Mouse (Mus musculus) CH12.LX (cell line): ENCODE results near the gene Baz2b. TPM values are rescaled to one million over a fixed set of nuclear protein-coding genes. Genes with fewer than 3 reads are reported as not detected.
A peak's percentile ranks its signal among the peaks of the same experiment; 100 is the strongest.

ENCODE experiments used
- DNase-seq: peaks from one replicate; pipeline ENCODE4 v3.0.0-alpha.2; 2013; ENCODE audit errors: extremely low read depth
- H3K27ac ChIP-seq: 2 replicates; pipeline ENCODE4 v1.5.1; 2012; ENCODE audit warnings: low read depth, mild to moderate bottlenecking, control low read depth, moderate library complexity; ENCODE audit not compliant: insufficient read depth
- H3K27me3 ChIP-seq: replicated peaks from 2 replicates; pipeline ENCODE3; 2012; ENCODE audit warnings: inconsistent platforms
- H3K36me3 ChIP-seq, 2 experiments: replicated peaks in 1 of 2; 2 replicates each; pipeline versions ENCODE3 to v1.6.1; 2012; ENCODE audit warnings: inconsistent platforms in 1 of 2, low read length in 1 of 2, mild to moderate bottlenecking in 1 of 2, mixed read lengths in 1 of 2, moderate library complexity in 1 of 2; ENCODE audit not compliant: control insufficient read depth in 1 of 2, insufficient read depth in 1 of 2
- H3K4me1 ChIP-seq, 2 experiments: 2 replicates each; pipeline ENCODE4 v1.6.1; 2012; ENCODE audit warnings: inconsistent platforms in 1 of 2, moderate library complexity in 1 of 2; ENCODE audit not compliant: insufficient read depth in 2 of 2, control insufficient read depth in 1 of 2
- H3K4me2 ChIP-seq: 2 replicates; pipeline ENCODE4 v1.6.1; 2012; ENCODE audit warnings: low read depth, mild to moderate bottlenecking, control low read depth; ENCODE audit not compliant: poor library complexity, insufficient read depth, severe bottlenecking
- H3K4me3 ChIP-seq, 3 experiments: fragments of 150-350 bp in 1 of 3; sonication (generic) in 1 of 3; replicated peaks in 1 of 3; 2 replicates each; pipeline versions ENCODE3 to v1.5.1; 2011 to 2012; ENCODE audit warnings: low read depth in 2 of 3, low read length in 2 of 3, mild to moderate bottlenecking in 2 of 3, moderate library complexity in 2 of 3, control low read depth in 1 of 3, improper control_type of control experiment in 1 of 3, inconsistent platforms in 1 of 3, mixed read lengths in 1 of 3; ENCODE audit not compliant: poor library complexity in 1 of 3
- H3K79me2 ChIP-seq: replicated peaks from 2 replicates; pipeline ENCODE4 v1.6.1; 2012; ENCODE audit warnings: mild to moderate bottlenecking, moderate library complexity; ENCODE audit not compliant: control insufficient read depth, poor library complexity, insufficient read depth, severe bottlenecking; ENCODE audit errors: extremely low read depth
- H3K9ac ChIP-seq: 2 replicates; pipeline ENCODE4 v1.6.1; 2012; ENCODE audit warnings: low read depth, mild to moderate bottlenecking, control low read depth, moderate library complexity; ENCODE audit not compliant: insufficient read depth
- H3K9me3 ChIP-seq: replicated peaks from 2 replicates; pipeline ENCODE3; 2012; ENCODE audit warnings: low read length, inconsistent platforms, mixed read lengths
- ELF1 ChIP-seq: IDR thresholded peaks from 2 replicates; pipeline ENCODE4 v1.6.1; 2014; ENCODE audit warnings: low read depth, mild to moderate bottlenecking, inconsistent platforms, low read length, improper control_type of control experiment
- EP300 ChIP-seq: IDR thresholded peaks from 2 replicates; pipeline ENCODE4 v1.6.1; 2011; ENCODE audit warnings: low read length, improper control_type of control experiment
- ETS1 ChIP-seq: conservative IDR thresholded peaks from 2 replicates; pipeline ENCODE4 v1.6.1; 2012; ENCODE audit warnings: low read depth, mild to moderate bottlenecking, inconsistent platforms, low read length, improper control_type of control experiment, moderate library complexity
- GABPA ChIP-seq: IDR thresholded peaks from 2 replicates; pipeline ENCODE4 v1.6.1; 2012; ENCODE audit warnings: low read depth, low read length, improper control_type of control experiment, inconsistent platforms; ENCODE audit not compliant: insufficient replicate concordance
- JUN ChIP-seq: IDR thresholded peaks from 2 replicates; pipeline ENCODE4 v1.6.1; 2011; ENCODE audit warnings: low read depth, mild to moderate bottlenecking, low read length, improper control_type of control experiment, moderate library complexity; ENCODE audit not compliant: insufficient read depth
- KAT2A ChIP-seq: IDR thresholded peaks from 2 replicates; pipeline ENCODE4 v1.6.1; 2012; ENCODE audit warnings: low read length, improper control_type of control experiment, inconsistent platforms; ENCODE audit not compliant: insufficient replicate concordance
- MAFK ChIP-seq: IDR thresholded peaks from 2 replicates; pipeline ENCODE4 v1.6.1; 2011; ENCODE audit warnings: low read length, improper control_type of control experiment; ENCODE audit not compliant: insufficient replicate concordance
- MAZ ChIP-seq: IDR thresholded peaks from 2 replicates; pipeline ENCODE4 v1.6.1; 2012; ENCODE audit warnings: low read depth, mild to moderate bottlenecking, inconsistent platforms, low read length, improper control_type of control experiment, moderate library complexity
- MXI1 ChIP-seq: IDR thresholded peaks from 2 replicates; pipeline ENCODE4 v1.6.1; 2011; ENCODE audit warnings: mild to moderate bottlenecking, low read depth, low read length, improper control_type of control experiment
- NELFE ChIP-seq: IDR thresholded peaks from 2 replicates; pipeline ENCODE4 v1.6.1; 2011; ENCODE audit warnings: low read depth, low read length, improper control_type of control experiment
- PAX5 ChIP-seq: IDR thresholded peaks from 2 replicates; pipeline ENCODE4 v1.6.1; 2012; ENCODE audit warnings: low read length, inconsistent platforms, mixed read lengths
- POLR2AphosphoS2 ChIP-seq: IDR thresholded peaks from 2 replicates; pipeline ENCODE4 v1.6.1; 2011; ENCODE audit warnings: low read depth, low read length, improper control_type of control experiment
- RAD21 ChIP-seq: IDR thresholded peaks from 2 replicates; pipeline ENCODE4 v1.6.1; 2011; ENCODE audit warnings: low read depth, mild to moderate bottlenecking, low read length, improper control_type of control experiment, moderate library complexity
- RCOR1 ChIP-seq: conservative IDR thresholded peaks from 2 replicates; pipeline ENCODE4 v1.6.1; 2012; ENCODE audit warnings: low read depth, mild to moderate bottlenecking, inconsistent platforms, low read length, improper control_type of control experiment
- SIN3A ChIP-seq: IDR thresholded peaks from 2 replicates; pipeline ENCODE4 v1.6.1; 2012; ENCODE audit warnings: low read length, improper control_type of control experiment, inconsistent platforms
- SMC3 ChIP-seq: IDR thresholded peaks from 2 replicates; pipeline ENCODE4 v1.6.1; 2011; ENCODE audit warnings: low read depth, low read length, improper control_type of control experiment
- TCF12 ChIP-seq: IDR thresholded peaks from 2 replicates; pipeline ENCODE4 v1.6.1; 2014; ENCODE audit warnings: low read depth, mild to moderate bottlenecking, inconsistent platforms, low read length, improper control_type of control experiment
- ZNF384 ChIP-seq: IDR thresholded peaks from 2 replicates; pipeline ENCODE4 v1.6.1; 2012; ENCODE audit warnings: low read depth, low read length, improper control_type of control experiment, inconsistent platforms
- dilution Hi-C: fragments of 300-500 bp; cut with MboI; formaldehyde crosslinking; loops from 2 replicates; pipeline ENCODE4 v1.14.3; 2020; ENCODE audit warnings: low sequenced_read_pairs; ENCODE audit not compliant: extremely low pct_unique_long_range_greater_than_20kb, extremely low pct_ligation_motif_present
- in situ Hi-C: fragments of 300-500 bp; cut with MboI; formaldehyde crosslinking; loops from 3 replicates; pipeline ENCODE4 v1.14.3; 2019; ENCODE audit warnings: low sequenced_read_pairs, low pct_ligation_motif_present, low pct_unique_long_range_greater_than_20kb, mixed read lengths
- polyA plus RNA-seq: library from polyadenylated mRNA; unstranded; fragments of >175 nt; gene quantifications from 2 replicates; pipeline ENCODE4 v1.2.1, GENCODE M21; 2012; ENCODE audit warnings: low read depth; ENCODE audit not compliant: insufficient read length
- total RNA-seq, 2 experiments: library from RNA; depleted of rRNA; stranded (reverse); fragments of 300-350 nt in 1 of 2; fragments of >200 nt in 1 of 2; gene quantifications; 2 replicates each; pipeline ENCODE4 v1.2.3; 2012 to 2014

Baz2b gene
- total and polyA plus RNA-seq, 3 experiments = 17.3 to 36.3 (median 31.9) TPM

- in situ Hi-C loops = no loop called here
These were observed 247.1 kb downstream of the Baz2b start for GRCm38 (mm10) chr2:59962579-59962978.

GRCm38 (mm10) chr2:59960495-59960772 is 249.2 kb downstream of the Baz2b start:
- Histone ChIP-seq H3K27ac (peak overlapping the region; percentile 91), H3K9ac (peak overlapping the region; percentile 69), H3K4me2 (peak overlapping the region; percentile 98), H3K4me3 (peak overlapping the region in 2 of 3 experiments; percentile 2 to 21), H3K27me3 (no peaks in the 10 kb centered on the region), H3K4me1 (peaks cover 8 to 66% of the 10 kb centered on the region in 2 experiments), H3K36me3 (peaks cover 26 to 45% of the 10 kb centered on the region in 2 experiments), H3K79me2 (0 out of 2 replicates have a peak, but pooled peaks cover 8% of the 10 kb centered on the region), H3K9me3 (no peaks in the 10 kb centered on the region)
- dilution Hi-C loops (no loop called here), in situ Hi-C loops (no loop called here)
- no peak for DNase-seq
- peak; percentile 10; the same call in 1 of the 2 replicates for TF ChIP-seq NELFE
- TF ChIP-seq ZNF384 = peak; percentile 88
- TF ChIP-seq GABPA = no peak
- TF ChIP-seq EP300 = peak; percentile 9
- no peak; the same call in 1 of the 2 replicates for TF ChIP-seq JUN
- 0 out of 2 replicates have a peak, but pooled peaks have one; percentile 12 for TF ChIP-seq KAT2A
- peak; percentile 44; the same call in 1 of the 2 replicates for TF ChIP-seq MXI1
- TF ChIP-seq ELF1 = 0 out of 2 replicates have a peak, but pooled peaks have one; percentile 1
- TF ChIP-seq SIN3A = peak; percentile 52; the same call in 1 of the 2 replicates
- no peak for TF ChIP-seq SMC3
- TF ChIP-seq MAZ = peak; percentile 65; the same call in 1 of the 2 replicates

More at GRCm38 (mm10) chr2:59962579-59962978, 247.1 kb downstream of the Baz2b start:
- no peaks in the 10 kb centered on the region for H3K9me3 ChIP-seq
- H3K4me3 ChIP-seq = no peak overlapping the region
- DNase-seq = no peak
- no peak overlapping the region for H3K4me2 ChIP-seq
- TF ChIP-seq RAD21 (no peak), POLR2AphosphoS2 (no peak), MAZ (no peak), RCOR1 (no peak), PAX5 (no peak), NELFE (no peak), ETS1 (no peak), MAFK (no peak), ELF1 (no peak), TCF12 (no peak)
- TF ChIP-seq, all 38 proteins: peak for 0
- no peak overlapping the region for H3K27ac ChIP-seq
- peaks cover 19 to 40% of the 10 kb centered on the region in 2 experiments for H3K36me3 ChIP-seq
- H3K4me1 ChIP-seq = peaks cover 11 to 70% of the 10 kb centered on the region in 2 experiments
- dilution Hi-C loops = no loop called here
- no peak overlapping the region for H3K9ac ChIP-seq
- H3K79me2 ChIP-seq = peaks cover 14% of the 10 kb centered on the region
- H3K27me3 ChIP-seq = no peaks in the 10 kb centered on the region
